Mouse (Mus musculus) heart, adult 2 months (tissue): ENCODE data around the gene Ppt2.

Experiments used
- CTCF ChIP-seq: fragments of 200-600 bp; IDR thresholded peaks from 2 replicates; pipeline ENCODE4 v1.8.1; 2022; ENCODE audit warnings: antibody characterized with exemption, mild to moderate bottlenecking, moderate library complexity
- POLR2A ChIP-seq: fragments of 200-500 bp; IDR thresholded peaks from 2 replicates; pipeline ENCODE4 v1.6.1; 2011; ENCODE audit warnings: mild to moderate bottlenecking, low read depth, low read length, control low read depth; ENCODE audit not compliant: insufficient read depth

DNA sequence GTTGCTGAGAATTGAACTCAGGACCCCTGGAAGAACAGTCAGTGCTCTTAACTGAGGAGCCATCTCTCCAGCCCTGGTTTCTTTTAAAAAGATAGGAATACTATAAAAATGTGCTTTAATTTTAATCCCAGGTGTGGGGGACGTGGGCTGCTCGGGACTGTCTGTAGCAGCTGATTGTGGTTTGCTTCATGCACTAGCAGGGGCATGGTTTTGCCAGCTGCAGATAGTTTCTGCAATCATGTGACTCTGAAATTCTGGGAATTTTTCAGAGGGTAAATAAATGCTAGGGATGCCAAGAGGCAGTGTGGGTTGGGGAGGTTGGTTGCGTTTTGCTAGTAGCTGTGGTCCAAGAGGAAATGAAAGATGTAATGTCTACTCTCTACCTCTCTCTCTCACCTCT, 13.6 kb upstream of the Ppt2 start:
- no peak for TF ChIP-seq CTCF
- TF ChIP-seq POLR2A = no peak
